Mouse (Mus musculus) cerebellum, adult 2 months (tissue): ENCODE results near the gene Ccdc187.

ENCODE experiments used
- CTCF ChIP-seq: fragments of 200-500 bp; IDR thresholded peaks from 2 replicates; pipeline ENCODE4 v1.5.1; 2011; ENCODE audit warnings: low read depth, mild to moderate bottlenecking, control low read depth, low read length, moderate library complexity, borderline replicate concordance; ENCODE audit not compliant: insufficient read depth
- POLR2A ChIP-seq: fragments of 200-500 bp; IDR thresholded peaks from 2 replicates; pipeline ENCODE4 v1.6.1; 2011; ENCODE audit warnings: low read length, control low read depth, borderline replicate concordance; ENCODE audit not compliant: insufficient read depth

GRCm38 (mm10) chr2:26298208-26298855 lies 4.0 kb upstream of the Ccdc187 start:
- TF ChIP-seq CTCF = peak; percentile 54; the same call in 1 of the 2 replicates
- no peak for TF ChIP-seq POLR2A
